Mouse (Mus musculus): ENCODE measurements around the gene Rnaseh2a. TPM values are rescaled to one million over a fixed set of nuclear protein-coding genes. Genes with fewer than 3 reads are reported as not detected.

Rnaseh2a gene
- total RNA-seq, 1 experiment = 160 TPM

DNA sequence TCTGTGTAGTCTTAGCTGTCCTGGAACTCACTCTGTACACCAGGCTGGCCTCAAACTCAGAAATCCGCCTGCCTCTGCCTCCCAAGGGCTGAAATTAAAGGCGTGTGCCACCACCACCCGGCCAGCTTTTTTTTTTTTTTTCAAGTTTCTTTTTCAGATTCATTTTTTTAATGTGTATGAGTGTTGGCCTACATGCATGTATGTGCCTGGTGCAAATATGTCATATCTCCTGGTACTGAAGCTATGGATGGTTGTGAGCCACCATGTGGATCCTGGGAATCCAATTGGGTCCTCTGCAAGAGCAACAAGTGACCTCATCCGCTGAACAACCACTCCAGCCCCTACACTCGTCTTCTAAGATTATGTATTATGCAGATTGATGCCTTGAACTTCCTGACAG, 17.8 kb upstream of the Rnaseh2a start:
- no peak overlapping the region for H3K9ac ChIP-seq (ENCODE audit: insufficient read depth, low read depth, low read length, poor library complexity, severe bottlenecking)
- peak overlapping the region; percentile 15 to 33; a peak in 3 of 4 replicates for H3K4me3 ChIP-seq (ENCODE audit: insufficient read depth in 1 of 2, low read depth in 1 of 2, low read length in 2 of 2, poor library complexity in 1 of 2, severe bottlenecking in 1 of 2)
- no peaks in the 10 kb centered on the region for H3K36me3 ChIP-seq (ENCODE audit: control insufficient read depth, insufficient read depth, low read length, poor library complexity, severe bottlenecking)
- H3K27ac ChIP-seq (ENCODE audit: insufficient read depth, low read depth, low read length, poor library complexity, severe bottlenecking) = no peak overlapping the region; the same call in 1 of the 2 replicates
- TF ChIP-seq CHD2 (IDR thresholded peaks at IDR 0.05; ENCODE audit: low read depth, low read length) = no peak
- TF ChIP-seq ZNF384 (IDR thresholded peaks at IDR 0.05; ENCODE audit: low read depth, low read length) = 0 out of 2 replicates have a peak, but pooled peaks have one; percentile 10
- no peaks in the 10 kb centered on the region for H3K9me3 ChIP-seq (ENCODE audit: control insufficient read depth, insufficient read depth, low read depth, low read length)
- in situ Hi-C loops (cut with MboI; ENCODE audit: low sequenced_read_pairs in 2 of 2, unreplicated experiment in 2 of 2) = no loop called here
- DNase-seq (ENCODE audit: low read depth, low spot score) = no peak
- peaks cover 13 to 17% of the 10 kb centered on the region in 2 experiments for H3K4me1 ChIP-seq (ENCODE audit: control insufficient read depth in 2 of 2, insufficient read depth in 2 of 2, low read length in 2 of 2, poor library complexity in 1 of 2)

DNA sequence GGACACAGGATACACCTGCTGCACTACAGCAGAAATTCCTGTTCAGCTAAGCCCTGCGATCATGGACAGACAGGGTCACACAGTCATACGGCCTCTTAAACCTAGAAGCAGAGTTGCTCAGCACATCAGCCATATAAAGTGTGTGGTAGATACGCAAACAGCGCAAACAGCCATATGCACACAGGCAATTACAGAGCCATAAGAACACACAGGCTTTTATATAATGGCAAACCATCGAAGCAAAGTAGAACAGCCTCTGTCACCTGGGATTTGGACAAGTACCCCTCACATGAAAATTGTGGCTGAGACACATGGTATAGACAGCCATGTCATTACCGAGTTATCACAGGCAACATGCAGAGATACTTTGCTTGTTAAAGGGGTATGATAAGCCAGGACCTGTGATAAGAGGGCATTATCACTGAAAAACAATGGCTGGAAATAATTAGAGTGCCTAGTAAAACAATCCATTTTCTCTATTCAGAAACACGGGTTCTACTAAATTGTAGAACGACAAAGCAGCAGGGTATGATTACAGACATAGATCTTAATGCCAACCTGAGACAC, 16.9 kb upstream of the Rnaseh2a start:
- in situ Hi-C loops (cut with MboI; ENCODE audit: low sequenced_read_pairs in 2 of 2, unreplicated experiment in 2 of 2) = no loop called here
- Histone ChIP-seq H3K9ac (ENCODE audit: insufficient read depth, low read depth, low read length, poor library complexity, severe bottlenecking) (peak overlapping the region; percentile 76), H3K4me1 (ENCODE audit: control insufficient read depth in 2 of 2, insufficient read depth in 2 of 2, low read length in 2 of 2, poor library complexity in 1 of 2) (peaks cover 13 to 25% of the 10 kb centered on the region in 2 experiments), H3K27ac (ENCODE audit: insufficient read depth, low read depth, low read length, poor library complexity, severe bottlenecking) (0 out of 2 replicates have a peak overlapping the region, but pooled peaks have one; percentile 56), H3K4me3 (ENCODE audit: insufficient read depth in 1 of 2, low read depth in 1 of 2, low read length in 2 of 2, poor library complexity in 1 of 2, severe bottlenecking in 1 of 2) (peak overlapping the region; percentile 57 to 76), H3K9me3 (ENCODE audit: control insufficient read depth, insufficient read depth, low read depth, low read length) (no peaks in the 10 kb centered on the region), H3K36me3 (ENCODE audit: control insufficient read depth, insufficient read depth, low read length, poor library complexity, severe bottlenecking) (no peaks in the 10 kb centered on the region)
- no peak for TF ChIP-seq HCFC1 (IDR thresholded peaks at IDR 0.05; ENCODE audit: borderline replicate concordance, insufficient read depth, low read length)
- no peak for TF ChIP-seq ZNF384 (IDR thresholded peaks at IDR 0.05; ENCODE audit: low read depth, low read length)
- TF ChIP-seq ZC3H11A (IDR thresholded peaks at IDR 0.05; ENCODE audit: borderline replicate concordance, low read depth, low read length) = no peak
- TF ChIP-seq MAFK (IDR thresholded peaks at IDR 0.05; ENCODE audit: insufficient read depth, low read depth, low read length) = no peak
- TF ChIP-seq CHD2 (IDR thresholded peaks at IDR 0.05; ENCODE audit: low read depth, low read length) = no peak
- no peak for DNase-seq (ENCODE audit: low read depth, low spot score)

DNA sequence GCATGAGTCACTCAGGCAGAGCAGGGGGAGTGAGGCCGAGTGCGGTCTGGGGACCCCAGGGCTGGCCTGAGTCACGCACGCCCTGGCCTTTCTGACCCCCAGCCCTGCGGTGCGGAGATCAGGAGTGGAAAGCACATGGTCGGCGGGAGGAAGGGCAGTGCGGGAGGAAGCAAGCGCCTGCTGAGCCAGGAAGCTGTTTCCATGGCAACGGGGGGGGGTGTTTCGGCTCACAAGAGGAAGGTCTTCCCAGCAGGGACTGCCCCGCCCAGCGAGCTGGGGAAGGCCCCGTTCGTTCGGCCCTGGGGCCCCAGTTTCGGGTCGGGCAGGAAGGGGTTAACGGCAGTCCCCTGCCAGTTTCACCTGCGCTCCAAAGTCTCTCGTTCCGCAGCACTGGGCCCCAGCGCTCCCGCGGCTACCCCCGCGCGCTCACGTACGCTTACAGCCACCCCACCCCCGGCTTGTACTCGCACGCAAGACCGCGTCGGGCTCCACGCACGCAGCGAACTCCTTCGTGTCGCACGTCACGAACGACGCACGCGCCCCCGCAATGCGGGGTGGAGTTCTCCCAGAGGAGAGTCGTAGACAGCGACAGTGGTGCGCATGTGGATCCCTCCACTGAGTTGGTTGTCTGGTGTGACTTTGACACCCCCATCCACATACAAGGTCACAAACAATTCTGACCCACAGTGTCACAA, 16.3 kb upstream of the Rnaseh2a start:
- Histone ChIP-seq H3K9me3 (ENCODE audit: control insufficient read depth, insufficient read depth, low read depth, low read length) (no peaks in the 10 kb centered on the region), H3K9ac (ENCODE audit: insufficient read depth, low read depth, low read length, poor library complexity, severe bottlenecking) (peak overlapping the region; percentile 82), H3K4me3 (ENCODE audit: insufficient read depth in 1 of 2, low read depth in 1 of 2, low read length in 2 of 2, poor library complexity in 1 of 2, severe bottlenecking in 1 of 2) (peak overlapping the region; percentile 57 to 76), H3K36me3 (ENCODE audit: control insufficient read depth, insufficient read depth, low read length, poor library complexity, severe bottlenecking) (no peaks in the 10 kb centered on the region), H3K4me1 (ENCODE audit: control insufficient read depth in 2 of 2, insufficient read depth in 2 of 2, low read length in 2 of 2, poor library complexity in 1 of 2) (peaks cover 14 to 29% of the 10 kb centered on the region in 2 experiments), H3K27ac (ENCODE audit: insufficient read depth, low read depth, low read length, poor library complexity, severe bottlenecking) (peak overlapping the region; percentile 89)
- DNase-seq (ENCODE audit: low read depth, low spot score) = no peak
- TF ChIP-seq ZNF384 (IDR thresholded peaks at IDR 0.05; ENCODE audit: low read depth, low read length) (no peak), HCFC1 (IDR thresholded peaks at IDR 0.05; ENCODE audit: borderline replicate concordance, insufficient read depth, low read length) (peak; percentile 35; the same call in 1 of the 2 replicates), CHD2 (IDR thresholded peaks at IDR 0.05; ENCODE audit: low read depth, low read length) (no peak)
- in situ Hi-C loops (cut with MboI; ENCODE audit: low sequenced_read_pairs in 2 of 2, unreplicated experiment in 2 of 2) = no loop called here

DNA sequence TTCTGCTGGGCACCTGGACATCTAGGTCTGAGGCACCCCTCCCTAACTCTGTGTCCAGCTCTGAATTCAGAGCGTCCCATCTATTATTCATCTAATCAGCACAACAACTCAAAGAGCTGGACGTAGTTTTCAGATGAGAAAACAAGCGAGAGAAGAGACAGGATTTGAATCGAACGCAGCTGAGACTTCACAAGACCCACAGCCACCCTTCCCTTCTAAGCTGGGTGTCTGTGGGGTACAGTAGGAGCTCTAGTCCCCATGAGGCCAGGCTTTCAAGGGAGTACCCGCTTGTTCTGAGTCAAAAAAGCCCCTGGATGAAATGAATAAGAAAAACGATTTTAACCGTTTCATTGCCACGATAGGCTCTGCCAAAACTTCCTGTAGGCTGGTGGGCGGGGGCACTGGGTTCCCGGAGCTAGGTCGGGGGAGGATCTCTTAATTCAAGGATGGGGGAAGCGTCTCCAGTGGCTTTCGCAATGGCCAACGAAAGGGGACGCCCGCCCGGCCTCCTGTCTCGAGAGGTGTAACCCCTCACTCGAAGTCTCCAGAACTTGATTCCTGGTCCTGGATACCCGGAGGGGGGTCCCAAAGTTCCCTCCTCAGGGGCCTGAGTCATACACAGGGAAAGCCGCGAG, 15.6 kb upstream of the Rnaseh2a start:
- Histone ChIP-seq H3K4me3 (ENCODE audit: insufficient read depth in 1 of 2, low read depth in 1 of 2, low read length in 2 of 2, poor library complexity in 1 of 2, severe bottlenecking in 1 of 2) (peak overlapping the region; percentile 57 to 76), H3K4me1 (ENCODE audit: control insufficient read depth in 2 of 2, insufficient read depth in 2 of 2, low read length in 2 of 2, poor library complexity in 1 of 2) (peaks cover 15 to 29% of the 10 kb centered on the region in 2 experiments), H3K9ac (ENCODE audit: insufficient read depth, low read depth, low read length, poor library complexity, severe bottlenecking) (peak overlapping the region; percentile 82), H3K9me3 (ENCODE audit: control insufficient read depth, insufficient read depth, low read depth, low read length) (no peaks in the 10 kb centered on the region), H3K27ac (ENCODE audit: insufficient read depth, low read depth, low read length, poor library complexity, severe bottlenecking) (peak overlapping the region; percentile 89), H3K36me3 (ENCODE audit: control insufficient read depth, insufficient read depth, low read length, poor library complexity, severe bottlenecking) (no peaks in the 10 kb centered on the region)
- DNase-seq (ENCODE audit: low read depth, low spot score) = no peak
- in situ Hi-C loops (cut with MboI; ENCODE audit: low sequenced_read_pairs in 2 of 2, unreplicated experiment in 2 of 2) = no loop called here
- TF ChIP-seq CHD2 (IDR thresholded peaks at IDR 0.05; ENCODE audit: low read depth, low read length) (no peak), ZNF384 (IDR thresholded peaks at IDR 0.05; ENCODE audit: low read depth, low read length) (no peak), MAFK (IDR thresholded peaks at IDR 0.05; ENCODE audit: insufficient read depth, low read depth, low read length) (no peak), ZC3H11A (IDR thresholded peaks at IDR 0.05; ENCODE audit: borderline replicate concordance, low read depth, low read length) (no peak), HCFC1 (IDR thresholded peaks at IDR 0.05; ENCODE audit: borderline replicate concordance, insufficient read depth, low read length) (no peak)

All from ES-E14 (cell line).